Mouse (Mus musculus) CH12.LX (cell line): ENCODE measurements around the gene Runx2.

Source experiments
- BHLHE40 ChIP-seq: IDR thresholded peaks from 2 replicates; pipeline ENCODE4 v1.6.1; 2011; ENCODE audit warnings: mild to moderate bottlenecking, low read depth, low read length, improper control_type of control experiment
- CHD2 ChIP-seq: IDR thresholded peaks from 2 replicates; pipeline ENCODE4 v1.6.1; 2011; ENCODE audit warnings: low read length, improper control_type of control experiment
- CTCF ChIP-seq, 2 experiments: IDR thresholded peaks in 1 of 2; conservative IDR thresholded peaks in 1 of 2; 2 replicates each; pipeline ENCODE4 v1.5.1; 2011 to 2012; ENCODE audit warnings: low read depth in 2 of 2, low read length in 2 of 2, improper control_type of control experiment in 1 of 2, inconsistent platforms in 1 of 2, mild to moderate bottlenecking in 1 of 2, moderate library complexity in 1 of 2
- EP300 ChIP-seq: IDR thresholded peaks from 2 replicates; pipeline ENCODE4 v1.6.1; 2011; ENCODE audit warnings: low read length, improper control_type of control experiment
- MAX ChIP-seq: IDR thresholded peaks from 2 replicates; pipeline ENCODE4 v1.6.1; 2011; ENCODE audit warnings: low read length, improper control_type of control experiment
- POLR2A ChIP-seq: IDR thresholded peaks from 2 replicates; pipeline ENCODE4 v1.6.1; 2011; ENCODE audit warnings: low read depth, mild to moderate bottlenecking, improper control_type of control experiment, low read length
- TCF12 ChIP-seq: IDR thresholded peaks from 2 replicates; pipeline ENCODE4 v1.6.1; 2014; ENCODE audit warnings: low read depth, mild to moderate bottlenecking, inconsistent platforms, low read length, improper control_type of control experiment
- ZMIZ1 ChIP-seq: IDR thresholded peaks from 2 replicates; pipeline ENCODE4 v1.6.1; 2012; ENCODE audit warnings: low read depth, mild to moderate bottlenecking, inconsistent platforms, low read length, improper control_type of control experiment
- ZNF384 ChIP-seq: IDR thresholded peaks from 2 replicates; pipeline ENCODE4 v1.6.1; 2012; ENCODE audit warnings: low read depth, low read length, improper control_type of control experiment, inconsistent platforms

DNA sequence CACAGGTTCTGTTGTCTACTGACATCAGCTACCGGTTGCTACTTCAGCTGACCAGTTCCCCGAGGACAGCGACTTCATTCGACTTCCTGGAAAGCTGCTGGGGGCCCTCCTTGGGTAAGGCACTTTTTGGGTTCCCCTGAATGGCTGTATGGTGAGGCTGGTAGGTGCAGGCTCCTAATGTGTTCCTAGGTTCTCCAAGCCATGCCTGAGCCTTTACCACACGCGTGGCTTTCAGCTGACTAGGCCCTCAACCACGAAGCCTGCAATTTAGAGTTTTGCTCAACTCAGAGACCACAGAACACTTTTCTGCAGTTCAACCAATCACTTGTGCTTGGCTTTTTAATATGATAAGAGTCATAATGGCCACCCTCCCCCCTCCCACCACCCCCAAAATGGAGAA lies 208.4 kb downstream of the Runx2 start:
- TF ChIP-seq CTCF (conservative IDR thresholded peaks at IDR 0.05 in 1 of 2, IDR thresholded peaks at IDR 0.05 in 1 of 2; ENCODE audit: low read depth in 2 of 2, low read length in 2 of 2): no peak
- no peak for TF ChIP-seq ZMIZ1
- TF ChIP-seq BHLHE40: no peak
- TF ChIP-seq MAX: peak; percentile 61
- TF ChIP-seq TCF12: no peak
- no peak for TF ChIP-seq CHD2
- no peak for TF ChIP-seq EP300
- TF ChIP-seq POLR2A: no peak
- no peak for TF ChIP-seq ZNF384
